Mouse (Mus musculus) G1E (cell line): ENCODE results near the gene Synj1. TPM values are rescaled to one million over a fixed set of nuclear protein-coding genes. Genes with fewer than 3 reads are reported as not detected.

Source experiments
- ATAC-seq: 2 replicates; pipeline ENCODE4 v1.8.0; 2016; ENCODE audit warnings: mild to moderate bottlenecking; ENCODE audit not compliant: insufficient number of reproducible peaks, poor library complexity, low FRiP score, severe bottlenecking; ENCODE audit errors: extremely low read depth
- DNase-seq: peaks from one replicate; pipeline ENCODE4 v3.0.0; 2012; ENCODE audit warnings: low spot score
- H3K27me3 ChIP-seq: 2 replicates; pipeline ENCODE4 v1.6.1; 2012; ENCODE audit warnings: mild to moderate bottlenecking, low read length, inconsistent platforms; ENCODE audit not compliant: insufficient read depth
- H3K36me3 ChIP-seq: replicated peaks from 2 replicates; pipeline ENCODE3; 2012; ENCODE audit warnings: mild to moderate bottlenecking, inconsistent platforms
- H3K4me1 ChIP-seq: 2 replicates; pipeline ENCODE4 v1.6.1; 2012; ENCODE audit warnings: low read depth, low read length, inconsistent platforms, mixed read lengths; ENCODE audit not compliant: insufficient read depth
- H3K4me3 ChIP-seq: 2 replicates; pipeline ENCODE4 v1.5.1; 2012; ENCODE audit warnings: low read depth, mild to moderate bottlenecking, inconsistent platforms, low read length, moderate library complexity, mixed read lengths
- H3K9me3 ChIP-seq: replicated peaks from 2 replicates; pipeline ENCODE4 v1.6.1; 2012; ENCODE audit warnings: inconsistent platforms
- CTCF ChIP-seq: IDR thresholded peaks from 2 replicates; pipeline ENCODE4 v1.5.1; 2012; ENCODE audit warnings: low read depth, low read length, inconsistent platforms, mixed read lengths
- GATA1 ChIP-seq: IDR thresholded peaks from 2 replicates; pipeline ENCODE4 v1.6.1; 2012; ENCODE audit warnings: borderline replicate concordance, low read length, inconsistent platforms, mixed read lengths
- GATA2 ChIP-seq: IDR thresholded peaks from 2 replicates; pipeline ENCODE4 v1.6.1; 2012; ENCODE audit warnings: low read depth, low read length, inconsistent platforms, borderline replicate concordance
- POLR2AphosphoS5 ChIP-seq: IDR thresholded peaks from 2 replicates; pipeline ENCODE4 v1.6.1; 2012; ENCODE audit warnings: low read depth, low read length, inconsistent platforms; ENCODE audit not compliant: insufficient replicate concordance
- TAL1 ChIP-seq: conservative IDR thresholded peaks from 2 replicates; pipeline ENCODE4 v1.6.1; 2012; ENCODE audit warnings: low read depth, low read length, inconsistent platforms, mixed read lengths
- polyA plus RNA-seq: library from polyadenylated mRNA; stranded (reverse); fragments of >175 nt; gene quantifications from 2 replicates; pipeline ENCODE4 v1.2.3, GENCODE M21; 2012
- total RNA-seq, 2 experiments: library from RNA; stranded (forward) in 1 of 2; stranded (reverse) in 1 of 2; fragments of 200-1000 nt in 1 of 2; fragments of >200 nt in 1 of 2; fragmentation: Nextera tagmentation in 1 of 2; gene quantifications; 2 replicates each; pipeline ENCODE4 v1.2.3; 2014 to 2017

Synj1 gene
- total and polyA plus RNA-seq, 3 experiments: 37.7 to 118 (median 64.8) TPM

DNA sequence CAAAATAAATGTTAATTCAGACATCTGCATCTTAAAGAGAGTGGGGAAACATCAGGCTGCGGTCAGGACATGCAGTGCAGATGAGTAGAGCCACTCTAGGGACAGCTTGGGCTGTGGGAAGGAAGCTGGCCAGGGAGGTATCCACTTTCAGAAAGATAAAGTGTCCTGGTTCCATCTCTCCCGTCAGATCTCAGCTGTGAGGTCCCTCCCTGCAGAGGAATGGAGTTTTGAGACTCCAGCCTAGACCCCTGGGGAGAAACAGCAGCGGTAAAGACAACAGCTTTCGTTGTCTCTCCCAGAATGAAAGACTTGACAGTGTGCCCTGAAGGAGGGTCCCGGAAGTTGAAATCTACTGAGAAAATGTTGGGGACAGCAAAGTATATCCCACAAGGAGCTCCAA, 107.8 kb downstream of the Synj1 start:
- no peaks in the 10 kb centered on the region for H3K36me3 ChIP-seq

GRCm38 (mm10) chr16:90901364-90901763, 109.7 kb downstream of the Synj1 start:
- H3K27me3 ChIP-seq: peaks cover 13% of the 10 kb centered on the region
- TF ChIP-seq GATA1: no peak
- TF ChIP-seq TAL1: no peak
- TF ChIP-seq POLR2AphosphoS5: no peak
- TF ChIP-seq CTCF: no peak
- TF ChIP-seq GATA2: no peak

More for the DNA sequence above, 107.8 kb downstream of the Synj1 start:
- DNase-seq: no peak
- Histone ChIP-seq H3K4me3 (no peak overlapping the region), H3K9me3 (no peaks in the 10 kb centered on the region), H3K4me1 (no peaks in the 10 kb centered on the region), H3K27me3 (peaks cover 17% of the 10 kb centered on the region)
- no peak for ATAC-seq
- TF ChIP-seq GATA1: no peak
- TF ChIP-seq CTCF: no peak
- TF ChIP-seq GATA2: no peak
- no peak for TF ChIP-seq TAL1
- no peak for TF ChIP-seq POLR2AphosphoS5

DNA sequence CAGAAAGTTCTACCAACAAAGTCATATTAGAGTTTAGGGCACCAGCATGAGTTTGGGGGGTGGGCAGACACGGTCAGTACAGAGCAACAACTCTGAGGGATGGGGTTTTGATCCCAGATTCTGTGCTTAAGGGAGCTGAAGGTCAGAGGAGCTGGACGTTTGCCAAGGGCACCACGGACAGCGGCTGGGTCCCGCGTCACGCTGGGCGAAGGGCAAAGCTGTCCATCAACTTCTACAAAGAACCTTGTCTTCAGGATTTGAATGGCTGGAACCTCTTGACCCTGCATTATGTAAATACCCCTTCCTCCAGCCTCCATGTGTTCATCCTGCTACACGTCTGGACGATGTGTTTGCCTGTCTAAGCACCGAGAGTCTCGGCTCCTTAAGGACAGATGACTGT, 111.6 kb downstream of the Synj1 start:
- TF ChIP-seq TAL1 (no peak), CTCF (no peak), GATA1 (no peak), GATA2 (no peak)
- DNase-seq: no peak
- ATAC-seq: no peak
- Histone ChIP-seq H3K4me1 (no peaks in the 10 kb centered on the region), H3K36me3 (no peaks in the 10 kb centered on the region), H3K9me3 (no peaks in the 10 kb centered on the region), H3K4me3 (no peak overlapping the region), H3K27me3 (peaks cover 14% of the 10 kb centered on the region)

More at GRCm38 (mm10) chr16:90901364-90901763, 109.7 kb downstream of the Synj1 start:
- no peak overlapping the region for H3K4me3 ChIP-seq
- H3K9me3 ChIP-seq: no peaks in the 10 kb centered on the region
- no peak for ATAC-seq
- no peaks in the 10 kb centered on the region for H3K36me3 ChIP-seq
- no peaks in the 10 kb centered on the region for H3K4me1 ChIP-seq
- DNase-seq: no peak

DNA sequence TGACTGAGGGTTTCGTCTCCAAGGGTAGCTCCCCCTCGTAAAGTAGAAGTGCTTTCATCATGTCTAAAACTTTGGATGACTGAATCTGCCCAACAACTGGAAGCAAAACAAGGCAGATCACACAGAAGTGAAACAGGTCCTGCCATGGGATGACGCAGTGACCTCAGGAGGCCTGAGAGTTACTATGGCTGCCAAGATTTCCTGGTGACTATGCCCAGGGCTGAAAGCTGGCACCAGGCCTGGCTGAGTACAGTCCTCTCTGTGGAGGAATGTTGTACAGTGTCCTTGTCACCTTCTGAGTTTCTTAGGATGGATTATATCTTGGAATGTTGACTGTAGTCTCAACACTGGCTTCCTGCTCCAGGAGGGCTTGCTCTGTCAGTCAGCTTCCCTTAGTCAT, 113.5 kb downstream of the Synj1 start:
- H3K4me1 ChIP-seq: no peaks in the 10 kb centered on the region
- TF ChIP-seq POLR2AphosphoS5 (no peak), TAL1 (no peak), GATA2 (no peak), CTCF (no peak), GATA1 (no peak)
- no peaks in the 10 kb centered on the region for H3K36me3 ChIP-seq
- ATAC-seq (no peak), DNase-seq (no peak)
- H3K9me3 ChIP-seq: no peaks in the 10 kb centered on the region
- H3K27me3 ChIP-seq: peaks cover 10% of the 10 kb centered on the region
- no peak overlapping the region for H3K4me3 ChIP-seq

GRCm38 (mm10) chr16:90893792-90894191, 117.3 kb downstream of the Synj1 start:
- TF ChIP-seq GATA1 (no peak), POLR2AphosphoS5 (no peak), TAL1 (no peak), CTCF (no peak)
- peaks cover 10% of the 10 kb centered on the region for H3K27me3 ChIP-seq
- ATAC-seq (no peak), DNase-seq (no peak)
- no peaks in the 10 kb centered on the region for H3K36me3 ChIP-seq
- no peak overlapping the region for H3K4me3 ChIP-seq
- no peaks in the 10 kb centered on the region for H3K4me1 ChIP-seq
- no peaks in the 10 kb centered on the region for H3K9me3 ChIP-seq

DNA sequence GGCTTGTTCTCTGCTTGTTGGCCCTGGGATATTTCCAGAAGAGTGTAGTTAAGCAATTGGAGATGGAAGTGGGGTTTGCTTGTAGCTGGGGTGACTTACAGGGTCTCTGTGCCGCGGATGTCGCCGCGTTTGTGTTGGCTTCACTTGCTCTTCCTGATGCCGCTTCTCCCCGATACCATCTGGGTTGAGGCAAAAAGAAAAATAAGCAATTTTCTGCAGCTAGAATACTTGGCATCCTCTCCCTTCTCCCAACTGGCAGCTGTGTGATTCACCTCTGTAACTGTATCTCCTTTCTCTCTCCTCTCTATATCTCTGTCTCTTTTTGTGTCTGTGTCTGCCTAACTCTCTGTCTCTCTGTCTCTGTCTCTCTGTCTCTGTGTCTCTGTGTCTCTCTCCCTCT, 118.1 kb downstream of the Synj1 start:
- Histone ChIP-seq H3K36me3 (no peaks in the 10 kb centered on the region), H3K9me3 (no peaks in the 10 kb centered on the region), H3K27me3 (peaks cover 10% of the 10 kb centered on the region), H3K4me3 (no peak overlapping the region), H3K4me1 (no peaks in the 10 kb centered on the region)
- DNase-seq: no peak
- TF ChIP-seq GATA1 (no peak), POLR2AphosphoS5 (no peak), TAL1 (no peak), GATA2 (no peak), CTCF (no peak)
- no peak for ATAC-seq
